Mouse (Mus musculus): Measurements from ENCODE around the gene Arvcf.
A peak's percentile ranks its signal among the peaks of the same experiment; 100 is the strongest.

DNA sequence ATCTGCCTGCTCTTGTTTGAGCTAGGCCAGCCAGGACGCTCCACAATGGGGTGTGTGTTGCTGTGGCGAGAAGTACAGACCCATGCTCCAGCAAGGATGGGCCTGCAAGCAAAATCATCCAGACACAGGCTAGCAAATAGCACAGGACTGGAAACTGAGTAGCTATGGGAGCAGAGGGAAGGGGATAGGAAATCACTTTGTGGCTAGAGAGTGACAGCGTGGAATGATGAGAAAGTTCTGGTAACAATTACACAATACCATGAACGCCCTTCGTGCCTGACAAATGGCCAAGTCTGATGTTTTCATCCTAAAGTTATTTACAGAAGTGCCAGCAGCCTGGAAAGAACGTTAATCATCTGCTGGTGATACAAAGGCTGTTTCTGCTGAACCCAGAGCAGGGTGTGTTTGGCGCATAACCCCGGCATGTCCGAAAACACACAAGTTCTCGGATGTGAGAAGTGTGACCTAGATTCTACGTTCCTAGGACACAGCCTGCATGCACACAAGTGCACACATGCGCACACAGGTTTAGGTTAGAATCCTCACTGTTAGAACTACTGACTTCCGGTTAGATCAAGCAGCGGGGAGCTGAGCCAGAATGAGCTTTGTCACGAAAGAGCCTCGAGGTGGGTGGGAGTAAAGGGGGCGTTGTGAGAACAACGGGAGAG lies 68.2 kb downstream of the Arvcf start:
- TF ChIP-seq CTCF (IDR thresholded peaks at IDR 0.05; ENCODE audit: control insufficient read depth, insufficient read depth, insufficient read length) (no peak), USF1 (IDR thresholded peaks at IDR 0.05; ENCODE audit: low read depth) (no peak), MYOG (IDR thresholded peaks at IDR 0.05; ENCODE audit: control insufficient read depth, extremely low read depth, insufficient read length) (no peak), MAX (IDR thresholded peaks at IDR 0.05) (no peak), CEBPB (IDR thresholded peaks at IDR 0.05; ENCODE audit: low read depth) (peak; percentile 94)

Data from C2C12 (cell line).